Mouse (Mus musculus) kidney, embryonic 14.5 days (tissue): ENCODE results near the gene 5330417C22Rik. TPM values are rescaled to one million over a fixed set of nuclear protein-coding genes. Genes with fewer than 3 reads are reported as not detected.

Experiments used
- ATAC-seq: fragments of 200-750 bp; cut with Nextera tagmentation; 2 replicates; pipeline ENCODE4 v1.8.0; 2017; ENCODE audit warnings: moderate number of reproducible peaks, mild to moderate bottlenecking, moderate TSS enrichment, moderate library complexity; ENCODE audit not compliant: low FRiP score, low TSS enrichment
- H3K27ac ChIP-seq: fragments of 300-500 bp; sonication (generic); 2 replicates; pipeline ENCODE4 v1.5.1; 2014; ENCODE audit warnings: low read depth, mild to moderate bottlenecking, low read length, moderate library complexity, mixed read lengths
- H3K27me3 ChIP-seq: fragments of 300-500 bp; sonication (generic); 2 replicates; pipeline ENCODE4 v1.6.1; 2014; ENCODE audit warnings: mild to moderate bottlenecking, low read length; ENCODE audit not compliant: control insufficient read depth, insufficient read depth
- H3K36me3 ChIP-seq: fragments of 300-500 bp; sonication (generic); 2 replicates; pipeline ENCODE4 v1.6.1; 2014; ENCODE audit warnings: low read length, mixed read lengths; ENCODE audit not compliant: control insufficient read depth, insufficient read depth
- H3K4me1 ChIP-seq: fragments of 300-500 bp; sonication (generic); 2 replicates; pipeline ENCODE4 v1.6.1; 2014; ENCODE audit warnings: low read length, mixed read lengths; ENCODE audit not compliant: control insufficient read depth, insufficient read depth
- H3K4me2 ChIP-seq: fragments of 300-500 bp; sonication (generic); replicated peaks from 2 replicates; pipeline ENCODE4 v1.6.1; 2014; ENCODE audit warnings: low read depth, mild to moderate bottlenecking, low read length
- H3K4me3 ChIP-seq: fragments of 300-500 bp; sonication (generic); 2 replicates; pipeline ENCODE4 v1.5.1; 2014; ENCODE audit warnings: mild to moderate bottlenecking, low read length
- H3K9ac ChIP-seq: fragments of 300-500 bp; sonication (generic); 2 replicates; pipeline ENCODE4 v1.6.1; 2014; ENCODE audit warnings: low read depth, mild to moderate bottlenecking, low read length, moderate library complexity
- H3K9me3 ChIP-seq: fragments of 300-500 bp; sonication (generic); 2 replicates; pipeline ENCODE4 v1.6.1; 2016; ENCODE audit warnings: low read length; ENCODE audit not compliant: control insufficient read depth
- WGBS: fragments of 180-500 bp; shearing (Covaris S2); extraction: QIAGEN DNeasy Blood & Tissue Kit; methylation state at CpG from one replicate; pipeline ENCODE4 v1.1.7; 2014; 5-methylcytosine and 5-hydroxymethylcytosine counted together
- polyA plus RNA-seq: library from polyadenylated mRNA; unstranded; fragments of >200 nt; fragmentation: Nextera tagmentation; extraction: Ambion mirVana; gene quantifications from 2 replicates; pipeline ENCODE4 v1.2.1, GENCODE M21; 2014

Gene 5330417C22Rik
- polyA plus RNA-seq, 1 experiment from 2014 or later = 2.0 TPM

GRCm38 (mm10) chr3:108484749-108485148 lies 51.6 kb downstream of the 5330417C22Rik start:
- Histone ChIP-seq H3K4me1 (no peaks in the 10 kb centered on the region), H3K36me3 (no peaks in the 10 kb centered on the region), H3K4me2 (no peak overlapping the region), H3K27me3 (no peaks in the 10 kb centered on the region), H3K9ac (no peak overlapping the region), H3K4me3 (no peak overlapping the region), H3K27ac (no peak overlapping the region), H3K9me3 (no peaks in the 10 kb centered on the region)
- ATAC-seq = no peak
- WGBS = 90% methylated on average over 4 of the region's 4 CpGs

- Histone ChIP-seq H3K4me3 (no peak overlapping the region), H3K4me2 (no peak overlapping the region), H3K27me3 (no peaks in the 10 kb centered on the region), H3K4me1 (no peaks in the 10 kb centered on the region), H3K9ac (no peak overlapping the region), H3K27ac (no peak overlapping the region), H3K36me3 (no peaks in the 10 kb centered on the region), H3K9me3 (no peaks in the 10 kb centered on the region)
- ATAC-seq = no peak
- WGBS = 81% methylated on average over 4 of the region's 4 CpGs
Observed at GRCm38 (mm10) chr3:108478800-108479199, 57.5 kb downstream of the 5330417C22Rik start.

- Histone ChIP-seq H3K4me2 (no peak overlapping the region), H3K9ac (no peak overlapping the region), H3K36me3 (no peaks in the 10 kb centered on the region), H3K27ac (peak overlapping the region; percentile 32; the same call in 1 of the 2 replicates), H3K9me3 (no peaks in the 10 kb centered on the region), H3K27me3 (no peaks in the 10 kb centered on the region), H3K4me3 (no peak overlapping the region), H3K4me1 (no peaks in the 10 kb centered on the region)
- 35% methylated on average over 14 of the region's 14 CpGs for WGBS
- ATAC-seq = peak; percentile 78
Observed at GRCm38 (mm10) chr3:108476761-108477619, 59.3 kb downstream of the 5330417C22Rik start.

- Histone ChIP-seq H3K4me2 (no peak overlapping the region), H3K4me3 (no peak overlapping the region), H3K36me3 (no peaks in the 10 kb centered on the region), H3K9me3 (no peaks in the 10 kb centered on the region), H3K27me3 (no peaks in the 10 kb centered on the region), H3K27ac (no peak overlapping the region), H3K4me1 (no peaks in the 10 kb centered on the region), H3K9ac (no peak overlapping the region)
- ATAC-seq = no peak
- 66% methylated on average over 5 of the region's 5 CpGs for WGBS
Observed at GRCm38 (mm10) chr3:108475496-108475895, 60.8 kb downstream of the 5330417C22Rik start.

GRCm38 (mm10) chr3:108474969-108475368 lies 61.4 kb downstream of the 5330417C22Rik start:
- WGBS = 86% methylated on average over 7 of the region's 7 CpGs
- H3K27me3 ChIP-seq = no peaks in the 10 kb centered on the region
- H3K4me2 ChIP-seq = no peak overlapping the region
- no peak overlapping the region for H3K9ac ChIP-seq
- no peak overlapping the region for H3K27ac ChIP-seq
- ATAC-seq = no peak
- no peaks in the 10 kb centered on the region for H3K36me3 ChIP-seq
- no peaks in the 10 kb centered on the region for H3K9me3 ChIP-seq
- no peaks in the 10 kb centered on the region for H3K4me1 ChIP-seq
- H3K4me3 ChIP-seq = no peak overlapping the region

GRCm38 (mm10) chr3:108467760-108468159 lies 68.6 kb downstream of the 5330417C22Rik start:
- Histone ChIP-seq H3K4me2 (no peak overlapping the region), H3K36me3 (no peaks in the 10 kb centered on the region), H3K9me3 (no peaks in the 10 kb centered on the region), H3K27me3 (no peaks in the 10 kb centered on the region), H3K27ac (no peak overlapping the region), H3K4me3 (no peak overlapping the region), H3K4me1 (no peaks in the 10 kb centered on the region), H3K9ac (no peak overlapping the region)
- 0 out of 2 replicates have a peak, but pooled peaks have one; percentile 46 for ATAC-seq
- 47% methylated on average over 8 of the region's 8 CpGs for WGBS

GRCm38 (mm10) chr3:108466425-108466824 lies 69.9 kb downstream of the 5330417C22Rik start:
- no peaks in the 10 kb centered on the region for H3K4me1 ChIP-seq
- 87% methylated on average over 6 of the region's 6 CpGs for WGBS
- ATAC-seq = no peak
- H3K27ac ChIP-seq = no peak overlapping the region
- no peak overlapping the region for H3K9ac ChIP-seq
- H3K4me2 ChIP-seq = no peak overlapping the region
- H3K9me3 ChIP-seq = no peaks in the 10 kb centered on the region
- H3K27me3 ChIP-seq = no peaks in the 10 kb centered on the region
- no peaks in the 10 kb centered on the region for H3K36me3 ChIP-seq
- no peak overlapping the region for H3K4me3 ChIP-seq

- H3K4me1 ChIP-seq = no peaks in the 10 kb centered on the region
- no peaks in the 10 kb centered on the region for H3K27me3 ChIP-seq
- no peaks in the 10 kb centered on the region for H3K9me3 ChIP-seq
- 33% methylated on average over 10 of the region's 10 CpGs for WGBS
- H3K4me3 ChIP-seq = no peak overlapping the region
- no peaks in the 10 kb centered on the region for H3K36me3 ChIP-seq
- no peak overlapping the region for H3K27ac ChIP-seq
- 0 out of 2 replicates have a peak overlapping the region, but pooled peaks have one; percentile 1 for H3K4me2 ChIP-seq
- no peak overlapping the region for H3K9ac ChIP-seq
- ATAC-seq = peak; percentile 66; the same call in 1 of the 2 replicates
Observed at GRCm38 (mm10) chr3:108458866-108459265, 77.5 kb downstream of the 5330417C22Rik start.

- Histone ChIP-seq H3K4me3 (no peak overlapping the region), H3K4me2 (0 out of 2 replicates have a peak overlapping the region, but pooled peaks have one; percentile 1), H3K27me3 (no peaks in the 10 kb centered on the region), H3K27ac (no peak overlapping the region), H3K9me3 (no peaks in the 10 kb centered on the region), H3K36me3 (no peaks in the 10 kb centered on the region), H3K9ac (no peak overlapping the region), H3K4me1 (no peaks in the 10 kb centered on the region)
- no peak for ATAC-seq
- 60% methylated on average over 14 of the region's 14 CpGs for WGBS
Observed at GRCm38 (mm10) chr3:108458380-108458779, 78.0 kb downstream of the 5330417C22Rik start.
